Mouse (Mus musculus): ENCODE measurements around the gene Gm28374.

- no peak for TF ChIP-seq CTCF (IDR thresholded peaks at IDR 0.05; ENCODE audit: low read depth)
- no peak for TF ChIP-seq EP300 (IDR thresholded peaks at IDR 0.05; ENCODE audit: low read depth)
These were observed 12.1 kb upstream of the Gm28374 start, which contains the start of gene AC131692.1 for GRCm38 (mm10) chr19:6094119-6094518.

Data from liver, embryonic 14.5 days (tissue).